Mouse (Mus musculus) neural tube, embryonic 14.5 days (tissue): ENCODE results near the gene Izumo1. TPM values are rescaled to one million over a fixed set of nuclear protein-coding genes. Genes with fewer than 3 reads are reported as not detected.

Source experiments
- ATAC-seq: fragments of 200-750 bp; cut with Nextera tagmentation; 2 replicates; pipeline ENCODE4 v1.8.0; 2017; ENCODE audit warnings: low read depth, mild to moderate bottlenecking, moderate TSS enrichment, moderate library complexity
- H3K27ac ChIP-seq: fragments of 300-500 bp; sonication (generic); 2 replicates; pipeline ENCODE4 v1.5.1; 2014; ENCODE audit warnings: low read depth, mild to moderate bottlenecking, control low read depth, low read length, moderate library complexity, mixed read lengths
- H3K27me3 ChIP-seq: fragments of 300-500 bp; sonication (generic); 2 replicates; pipeline ENCODE4 v1.6.1; 2014; ENCODE audit warnings: low read length; ENCODE audit not compliant: control insufficient read depth, insufficient read depth
- H3K36me3 ChIP-seq: fragments of 300-500 bp; sonication (generic); 2 replicates; pipeline ENCODE4 v1.6.1; 2014; ENCODE audit warnings: low read length, mixed read lengths; ENCODE audit not compliant: control insufficient read depth, insufficient read depth
- H3K4me1 ChIP-seq: fragments of 300-500 bp; sonication (generic); 2 replicates; pipeline ENCODE4 v1.6.1; 2014; ENCODE audit warnings: low read length; ENCODE audit not compliant: control insufficient read depth, insufficient read depth
- H3K4me2 ChIP-seq: fragments of 300-500 bp; sonication (generic); 2 replicates; pipeline ENCODE4 v1.6.1; 2014; ENCODE audit warnings: mild to moderate bottlenecking, low read depth, low read length, control low read depth
- H3K4me3 ChIP-seq: fragments of 300-500 bp; sonication (generic); 2 replicates; pipeline ENCODE4 v1.5.1; 2014; ENCODE audit warnings: low read depth, low read length, control low read depth, mixed read lengths
- H3K9ac ChIP-seq: fragments of 300-500 bp; sonication (generic); replicated peaks from 2 replicates; pipeline ENCODE4 v1.6.1; 2014; ENCODE audit warnings: low read depth, mild to moderate bottlenecking, control low read depth, low read length, mixed read lengths
- H3K9me3 ChIP-seq: fragments of 300-500 bp; sonication (generic); 2 replicates; pipeline ENCODE4 v1.6.1; 2016; ENCODE audit warnings: low read length; ENCODE audit not compliant: control insufficient read depth
- WGBS: fragments of 180-500 bp; shearing (Covaris S2); extraction: QIAGEN DNeasy Blood & Tissue Kit; methylation state at CpG from one replicate; pipeline ENCODE4 v1.1.7; 2014; 5-methylcytosine and 5-hydroxymethylcytosine counted together
- polyA plus RNA-seq: library from polyadenylated mRNA; unstranded; fragments of >200 nt; fragmentation: Nextera tagmentation; extraction: Ambion mirVana; gene quantifications from 2 replicates; pipeline ENCODE4 v1.2.1, GENCODE M21; 2014

Izumo1 gene
- polyA plus RNA-seq, 1 experiment from 2014 or later = not detected

GRCm38 (mm10) chr7:45609511-45609910 is 12.1 kb upstream of the Izumo1 start:
- WGBS = 94% methylated on average over 1 of the region's 1 CpGs
- no peaks in the 10 kb centered on the region for H3K4me1 ChIP-seq
- no peak for ATAC-seq
- H3K27me3 ChIP-seq = no peaks in the 10 kb centered on the region
- no peak overlapping the region for H3K9ac ChIP-seq
- no peak overlapping the region for H3K27ac ChIP-seq
- no peaks in the 10 kb centered on the region for H3K36me3 ChIP-seq
- no peaks in the 10 kb centered on the region for H3K9me3 ChIP-seq
- H3K4me3 ChIP-seq = no peak overlapping the region
- no peak overlapping the region for H3K4me2 ChIP-seq

- Histone ChIP-seq H3K36me3 (no peaks in the 10 kb centered on the region), H3K4me3 (no peak overlapping the region), H3K27ac (no peak overlapping the region), H3K9ac (no peak overlapping the region), H3K9me3 (no peaks in the 10 kb centered on the region), H3K4me2 (no peak overlapping the region), H3K4me1 (no peaks in the 10 kb centered on the region), H3K27me3 (peaks cover 11% of the 10 kb centered on the region)
- ATAC-seq = no peak
- WGBS = 26% methylated on average over 6 of the region's 6 CpGs
Observed at GRCm38 (mm10) chr7:45616277-45616676, 5.3 kb upstream of the Izumo1 start.

DNA sequence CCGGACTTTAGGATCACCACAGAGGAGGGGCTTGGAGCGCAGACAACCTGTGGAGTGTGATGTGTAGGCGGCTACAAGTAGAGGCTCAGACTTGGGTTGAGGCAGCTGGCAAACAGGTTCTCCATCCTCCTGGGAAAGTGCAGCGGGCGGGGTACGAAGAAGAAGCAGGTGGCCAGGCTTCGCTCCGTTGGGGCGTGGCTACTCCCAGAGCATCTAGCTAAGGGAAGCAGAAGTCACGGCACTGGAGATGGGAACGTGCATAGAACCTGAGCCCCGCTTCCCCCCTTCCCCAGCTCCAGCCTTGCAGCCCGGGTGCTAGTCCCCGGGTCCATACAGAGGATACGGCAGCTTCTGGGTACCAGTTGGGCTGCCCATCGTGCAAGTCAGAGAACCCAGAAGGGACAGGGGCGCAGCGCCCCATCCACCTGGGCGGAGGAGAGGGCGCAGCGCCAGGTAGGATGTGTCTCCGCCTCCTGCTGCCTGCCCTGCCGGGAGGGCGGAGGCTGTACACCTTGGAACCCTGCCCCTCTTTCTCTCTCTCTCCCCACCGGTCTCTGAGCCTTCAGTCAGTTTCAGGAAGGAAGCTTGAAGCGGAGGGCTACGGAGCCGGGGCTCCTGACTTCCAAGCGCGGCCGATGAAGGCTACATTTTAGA is 4.4 kb upstream of the Izumo1 start, which contains the start of gene Fut1:
TSS of gene Fut1 (plus strand) at position 248 of the 654 bp plus-strand sequence.
- Histone ChIP-seq H3K36me3 (no peaks in the 10 kb centered on the region), H3K4me3 (no peak within 1 kb of the TSS), H3K9me3 (no peaks in the 10 kb centered on the region), H3K27me3 (peaks cover 11% of the 10 kb centered on the region), H3K4me1 (no peaks in the 10 kb centered on the region), H3K9ac (no peak within 1 kb of the TSS), H3K27ac (no peak within 1 kb of the TSS), H3K4me2 (no peak within 1 kb of the TSS)
- ATAC-seq = no peak
- WGBS = 8% methylated on average over 29 of the region's 31 CpGs

DNA sequence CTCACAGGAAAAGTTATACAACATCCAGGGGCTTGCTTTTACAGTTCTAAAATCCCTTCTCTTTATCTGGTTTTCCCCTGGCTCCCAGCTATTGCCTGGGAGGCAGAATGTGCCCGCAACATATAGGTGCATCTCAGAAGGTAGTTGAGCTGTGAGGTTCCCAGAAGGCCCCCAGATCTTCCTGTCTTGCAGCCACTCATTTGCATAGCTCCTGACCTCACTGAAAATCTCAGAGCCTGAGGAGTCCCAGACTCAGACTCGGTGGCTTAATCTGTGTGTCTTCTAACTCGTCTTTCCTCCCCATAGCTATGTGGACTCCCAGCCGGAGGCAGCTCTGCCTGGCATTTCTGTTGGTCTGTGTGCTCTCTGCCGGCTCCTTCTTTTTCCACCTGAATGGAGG is 3.3 kb upstream of the Izumo1 start:
- Histone ChIP-seq H3K27ac (no peak overlapping the region), H3K36me3 (no peaks in the 10 kb centered on the region), H3K9me3 (no peaks in the 10 kb centered on the region), H3K9ac (no peak overlapping the region), H3K4me1 (no peaks in the 10 kb centered on the region), H3K27me3 (peaks cover 11% of the 10 kb centered on the region), H3K4me3 (no peak overlapping the region), H3K4me2 (no peak overlapping the region)
- 90% methylated on average over 5 of the region's 5 CpGs for WGBS
- no peak for ATAC-seq

GRCm38 (mm10) chr7:45619592-45619991 is 2.0 kb upstream of the Izumo1 start:
- Histone ChIP-seq H3K27ac (no peak overlapping the region), H3K4me1 (no peaks in the 10 kb centered on the region), H3K9me3 (no peaks in the 10 kb centered on the region), H3K27me3 (peaks cover 11% of the 10 kb centered on the region), H3K9ac (no peak overlapping the region), H3K36me3 (no peaks in the 10 kb centered on the region), H3K4me2 (no peak overlapping the region), H3K4me3 (no peak overlapping the region)
- 91% methylated on average over 5 of the region's 5 CpGs for WGBS
- no peak for ATAC-seq

DNA sequence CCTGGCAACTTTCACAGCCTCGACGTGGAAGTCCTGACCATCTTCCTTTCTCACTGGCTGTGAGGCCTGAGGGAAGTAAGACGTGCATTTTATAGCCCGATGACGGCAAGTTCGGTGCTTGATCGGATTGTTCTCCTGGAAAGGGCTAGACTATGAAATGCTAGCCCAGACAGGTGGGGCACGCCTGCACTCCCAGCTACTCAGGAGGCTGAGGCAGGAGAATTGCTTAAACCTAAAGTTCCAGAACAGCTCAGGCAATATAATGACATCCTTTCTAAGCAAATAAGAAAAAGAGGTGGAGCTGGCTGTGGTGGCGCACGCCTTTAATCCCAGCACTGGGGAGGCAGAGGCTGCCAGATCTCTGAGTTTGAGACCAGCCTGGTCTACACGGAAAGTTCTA is 1.9 kb downstream of the Izumo1 start:
- Histone ChIP-seq H3K4me1 (0 out of 2 replicates have a peak, but pooled peaks cover 2% of the 10 kb centered on the region), H3K4me2 (no peak overlapping the region), H3K27ac (no peak overlapping the region), H3K36me3 (no peaks in the 10 kb centered on the region), H3K4me3 (no peak overlapping the region), H3K9me3 (no peaks in the 10 kb centered on the region), H3K9ac (no peak overlapping the region), H3K27me3 (peaks cover 2% of the 10 kb centered on the region; the same call in 1 of the 2 replicates)
- WGBS = 91% methylated on average over 11 of the region's 11 CpGs
- no peak for ATAC-seq

DNA sequence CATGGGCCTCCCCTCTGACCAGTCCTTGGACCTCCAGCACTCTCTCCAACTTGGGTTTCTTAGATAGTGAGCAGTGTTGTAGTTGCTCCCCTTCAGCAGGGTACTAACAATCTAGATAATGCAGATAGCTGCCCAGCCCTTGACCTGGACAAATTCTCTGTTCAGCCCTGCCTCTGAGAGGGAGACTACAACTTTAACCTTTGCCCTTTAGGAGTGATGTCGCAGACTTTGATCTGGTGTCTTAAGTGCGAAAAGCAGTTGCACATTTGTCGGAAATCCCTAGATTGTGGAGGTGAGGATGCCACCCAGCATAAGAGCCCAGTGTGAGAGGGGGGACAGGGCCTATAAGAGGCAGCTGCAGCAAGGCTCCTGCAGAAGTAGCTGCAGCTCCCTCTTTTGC is 3.1 kb downstream of the Izumo1 start:
- no peak overlapping the region for H3K9ac ChIP-seq
- no peaks in the 10 kb centered on the region; the same call in 1 of the 2 replicates for H3K27me3 ChIP-seq
- H3K27ac ChIP-seq = no peak overlapping the region
- 0 out of 2 replicates have a peak, but pooled peaks cover 2% of the 10 kb centered on the region for H3K4me1 ChIP-seq
- H3K4me2 ChIP-seq = no peak overlapping the region
- no peak for ATAC-seq
- no peak overlapping the region for H3K4me3 ChIP-seq
- H3K9me3 ChIP-seq = no peaks in the 10 kb centered on the region
- H3K36me3 ChIP-seq = no peaks in the 10 kb centered on the region
- 78% methylated on average over 3 of the region's 3 CpGs for WGBS

DNA sequence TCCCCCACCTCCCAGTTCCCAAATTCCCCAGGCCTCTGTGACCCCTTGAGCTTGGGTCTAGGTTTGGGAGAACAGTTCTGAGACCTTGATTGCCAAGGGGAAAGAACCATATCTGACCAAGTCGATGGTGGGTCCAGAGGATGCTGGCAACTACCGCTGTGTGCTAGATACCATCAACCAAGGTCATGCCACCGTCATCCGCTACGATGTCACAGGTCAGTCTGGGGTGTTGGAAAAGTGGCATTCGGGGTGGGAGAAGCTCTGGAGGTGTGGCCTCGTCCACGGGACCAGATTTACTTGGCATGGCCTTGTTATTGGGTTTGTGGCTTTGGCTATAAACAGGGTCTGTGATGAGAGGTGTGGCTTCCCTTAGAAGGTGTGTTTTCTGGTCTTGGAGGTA is 3.9 kb downstream of the Izumo1 start:
- Histone ChIP-seq H3K27ac (no peak overlapping the region), H3K27me3 (no peaks in the 10 kb centered on the region), H3K4me2 (no peak overlapping the region), H3K9me3 (no peaks in the 10 kb centered on the region), H3K4me1 (0 out of 2 replicates have a peak, but pooled peaks cover 2% of the 10 kb centered on the region), H3K9ac (no peak overlapping the region), H3K4me3 (no peak overlapping the region), H3K36me3 (no peaks in the 10 kb centered on the region)
- WGBS = 93% methylated on average over 8 of the region's 8 CpGs
- ATAC-seq = no peak

GRCm38 (mm10) chr7:45626571-45627076 is 5.0 kb downstream of the Izumo1 start:
- 0 out of 2 replicates have a peak, but pooled peaks cover 2% of the 10 kb centered on the region for H3K4me1 ChIP-seq
- H3K9me3 ChIP-seq = no peaks in the 10 kb centered on the region
- no peak overlapping the region for H3K4me3 ChIP-seq
- H3K36me3 ChIP-seq = no peaks in the 10 kb centered on the region
- WGBS = 94% methylated on average over 7 of the region's 7 CpGs
- no peak overlapping the region for H3K27ac ChIP-seq
- no peaks in the 10 kb centered on the region for H3K27me3 ChIP-seq
- no peak overlapping the region for H3K4me2 ChIP-seq
- no peak for ATAC-seq
- H3K9ac ChIP-seq = no peak overlapping the region
